Mouse (Mus musculus) lung, embryonic 16.5 days (tissue): ENCODE results near the gene Itgae. TPM values are rescaled to one million over a fixed set of nuclear protein-coding genes. Genes with fewer than 3 reads are reported as not detected.

Experiments used
- ATAC-seq: fragments of 200-750 bp; cut with Nextera tagmentation; 2 replicates; pipeline ENCODE4 v1.8.0; 2017; ENCODE audit warnings: low read depth, mild to moderate bottlenecking, moderate library complexity
- H3K27ac ChIP-seq: fragments of 300-500 bp; sonication (generic); 2 replicates; pipeline ENCODE4 v1.5.1; 2014; ENCODE audit warnings: mild to moderate bottlenecking, control low read depth, low read length
- H3K27me3 ChIP-seq: fragments of 300-500 bp; sonication (generic); 2 replicates; pipeline ENCODE4 v1.6.1; 2014; ENCODE audit warnings: low read depth, low read length, mixed read lengths; ENCODE audit not compliant: control insufficient read depth, insufficient read depth
- H3K36me3 ChIP-seq: fragments of 300-500 bp; sonication (generic); 2 replicates; pipeline ENCODE4 v1.6.1; 2014; ENCODE audit warnings: low read length; ENCODE audit not compliant: control insufficient read depth, insufficient read depth
- H3K4me1 ChIP-seq: fragments of 300-500 bp; sonication (generic); replicated peaks from 2 replicates; pipeline ENCODE4 v1.6.1; 2014; ENCODE audit warnings: low read length, mixed read lengths; ENCODE audit not compliant: control insufficient read depth, insufficient read depth
- H3K4me2 ChIP-seq: fragments of 300-500 bp; sonication (generic); 2 replicates; pipeline ENCODE4 v1.6.1; 2014; ENCODE audit warnings: low read depth, low read length, control low read depth
- H3K4me3 ChIP-seq: fragments of 300-500 bp; sonication (generic); 2 replicates; pipeline ENCODE4 v1.5.1; 2014; ENCODE audit warnings: mild to moderate bottlenecking, low read length, control low read depth
- H3K9ac ChIP-seq: fragments of 300-500 bp; sonication (generic); 2 replicates; pipeline ENCODE4 v1.6.1; 2014; ENCODE audit warnings: low read length, control low read depth
- H3K9me3 ChIP-seq: fragments of 300-500 bp; sonication (generic); 2 replicates; pipeline ENCODE4 v1.6.1; 2016; ENCODE audit warnings: low read length; ENCODE audit not compliant: control insufficient read depth
- WGBS: fragments of 180-500 bp; shearing (Covaris S2); extraction: QIAGEN DNeasy Blood & Tissue Kit; methylation state at CpG from one replicate; pipeline ENCODE4 v1.1.7; 2014; 5-methylcytosine and 5-hydroxymethylcytosine counted together
- polyA plus RNA-seq: library from polyadenylated mRNA; unstranded; fragments of >200 nt; fragmentation: Nextera tagmentation; extraction: Ambion mirVana; gene quantifications from 2 replicates; pipeline ENCODE4 v1.2.1, GENCODE M21; 2015

Itgae gene
- polyA plus RNA-seq, 1 experiment from 2014 or later, result 0.63 TPM

DNA sequence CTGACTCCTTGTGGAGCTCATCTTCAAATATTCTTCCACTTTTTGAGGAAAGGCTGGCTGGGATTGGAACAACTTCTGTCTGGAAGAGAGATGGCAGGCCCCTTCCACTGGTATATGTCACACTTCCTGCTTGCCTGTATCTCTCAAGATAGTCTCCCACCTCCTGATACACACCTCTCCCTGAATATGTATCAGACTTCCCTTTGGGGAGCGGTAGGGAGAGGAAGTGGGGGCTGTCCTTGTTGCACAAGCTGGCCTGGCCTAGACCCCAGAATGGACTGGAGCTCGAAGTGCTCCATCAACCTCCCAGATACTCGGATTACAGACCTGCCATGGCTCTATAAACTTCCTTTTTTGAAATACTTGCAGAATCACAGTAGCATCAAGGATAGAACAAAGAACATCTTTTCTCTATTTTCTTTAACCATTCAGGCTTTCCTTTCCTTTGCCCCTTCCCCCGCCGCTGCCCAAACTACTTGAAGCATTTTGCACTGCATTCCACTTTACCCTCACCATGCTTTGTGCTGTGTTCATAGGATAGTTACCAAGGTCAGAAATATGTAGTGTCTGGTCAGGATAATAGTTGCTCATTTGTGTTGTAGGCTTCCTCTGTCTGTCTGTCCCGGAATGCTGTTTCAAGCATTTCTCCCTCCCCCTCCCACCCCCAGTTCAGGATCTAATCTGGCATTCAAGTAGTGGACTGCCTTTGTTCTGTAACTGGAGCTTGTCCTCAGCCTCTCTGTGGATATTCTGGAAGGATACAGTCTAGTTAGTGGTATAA is 2.5 kb upstream of the Itgae start:
- Histone ChIP-seq H3K4me3 (no peak overlapping the region), H3K27me3 (no peaks in the 10 kb centered on the region), H3K4me1 (peaks cover 5% of the 10 kb centered on the region; the same call in 1 of the 2 replicates), H3K4me2 (no peak overlapping the region), H3K9ac (no peak overlapping the region), H3K27ac (no peak overlapping the region), H3K36me3 (no peaks in the 10 kb centered on the region), H3K9me3 (no peaks in the 10 kb centered on the region)
- WGBS, result 42% methylated on average over 6 of the region's 6 CpGs
- no peak for ATAC-seq

DNA sequence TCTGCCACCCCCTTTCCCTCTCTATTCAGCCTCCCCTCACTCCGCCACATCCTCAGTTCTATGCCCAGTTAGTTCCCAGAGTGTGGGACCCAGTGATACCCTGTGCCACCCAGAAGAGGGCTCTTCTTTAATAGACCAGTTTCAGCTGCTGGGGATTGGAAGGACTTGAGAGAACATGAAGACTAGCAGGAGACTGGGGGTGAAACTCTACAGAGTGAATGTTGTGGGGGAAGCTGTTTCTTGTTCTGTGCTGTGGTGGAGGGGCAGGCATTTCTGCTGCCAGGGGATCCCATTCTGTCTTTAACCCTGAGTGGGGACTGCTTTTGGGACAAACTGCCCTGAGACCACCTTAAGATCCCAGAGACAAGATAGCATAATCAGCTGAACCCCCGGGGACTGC is 443 bp downstream of the Itgae start:
- 87% methylated on average over 2 of the region's 2 CpGs for WGBS
- ATAC-seq, result no peak
- no peak overlapping the region for H3K9ac ChIP-seq

DNA sequence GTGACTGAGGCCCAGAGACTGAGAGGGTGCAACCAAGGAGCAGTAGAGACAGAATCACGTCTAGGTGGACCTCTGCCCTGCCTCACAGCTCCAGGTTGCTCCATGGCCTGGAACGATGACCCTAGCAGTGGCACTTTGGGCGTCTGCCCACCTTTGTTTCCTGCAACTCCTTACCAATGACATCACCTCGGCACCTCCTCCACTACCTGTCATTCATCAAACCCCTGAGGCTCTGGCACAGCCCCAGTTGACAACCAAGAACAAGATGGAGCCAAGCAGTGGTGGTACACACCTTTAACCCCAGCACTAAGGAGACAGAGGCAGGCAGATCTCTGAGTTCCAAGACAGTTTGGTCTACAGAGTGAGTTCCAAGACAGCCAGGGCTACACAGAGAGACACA is 1.7 kb downstream of the Itgae start:
- Histone ChIP-seq H3K9me3 (no peaks in the 10 kb centered on the region), H3K36me3 (no peaks in the 10 kb centered on the region), H3K4me2 (no peak overlapping the region), H3K27ac (no peak overlapping the region), H3K9ac (no peak overlapping the region), H3K4me3 (no peak overlapping the region), H3K4me1 (no peaks in the 10 kb centered on the region), H3K27me3 (no peaks in the 10 kb centered on the region)
- 62% methylated on average over 4 of the region's 4 CpGs for WGBS
- no peak for ATAC-seq

More for the DNA sequence above, 443 bp downstream of the Itgae start:
- no peaks in the 10 kb centered on the region for H3K36me3 ChIP-seq
- no peak overlapping the region for H3K27ac ChIP-seq
- no peak overlapping the region for H3K4me3 ChIP-seq
- H3K9me3 ChIP-seq, result no peaks in the 10 kb centered on the region
- H3K27me3 ChIP-seq, result no peaks in the 10 kb centered on the region
- H3K4me1 ChIP-seq, result no peaks in the 10 kb centered on the region
- no peak overlapping the region for H3K4me2 ChIP-seq

DNA sequence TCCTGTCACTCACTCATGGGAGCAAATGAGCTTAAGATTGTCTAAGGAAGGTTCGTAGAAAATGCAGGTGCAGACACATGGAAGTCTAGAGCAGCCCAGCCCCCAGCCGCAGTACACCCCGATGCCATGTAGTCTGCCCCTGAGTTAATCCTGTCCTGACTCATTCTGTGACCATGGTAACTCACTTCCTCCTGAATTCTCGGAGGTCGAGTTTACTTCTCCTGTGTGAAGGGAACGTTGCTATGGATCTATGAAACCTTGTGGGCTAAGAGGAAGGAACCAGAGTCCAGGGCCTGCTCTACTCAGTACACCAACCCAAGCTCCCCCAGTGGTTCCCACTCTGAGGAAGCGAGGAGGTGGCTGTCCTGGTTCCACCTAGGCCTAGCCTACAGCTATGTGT is 2.5 kb downstream of the Itgae start:
- Histone ChIP-seq H3K9ac (no peak overlapping the region), H3K4me1 (no peaks in the 10 kb centered on the region), H3K27ac (no peak overlapping the region), H3K4me2 (no peak overlapping the region), H3K36me3 (no peaks in the 10 kb centered on the region), H3K4me3 (no peak overlapping the region), H3K9me3 (no peaks in the 10 kb centered on the region), H3K27me3 (no peaks in the 10 kb centered on the region)
- WGBS, result 57% methylated on average over 7 of the region's 7 CpGs
- ATAC-seq, result no peak

DNA sequence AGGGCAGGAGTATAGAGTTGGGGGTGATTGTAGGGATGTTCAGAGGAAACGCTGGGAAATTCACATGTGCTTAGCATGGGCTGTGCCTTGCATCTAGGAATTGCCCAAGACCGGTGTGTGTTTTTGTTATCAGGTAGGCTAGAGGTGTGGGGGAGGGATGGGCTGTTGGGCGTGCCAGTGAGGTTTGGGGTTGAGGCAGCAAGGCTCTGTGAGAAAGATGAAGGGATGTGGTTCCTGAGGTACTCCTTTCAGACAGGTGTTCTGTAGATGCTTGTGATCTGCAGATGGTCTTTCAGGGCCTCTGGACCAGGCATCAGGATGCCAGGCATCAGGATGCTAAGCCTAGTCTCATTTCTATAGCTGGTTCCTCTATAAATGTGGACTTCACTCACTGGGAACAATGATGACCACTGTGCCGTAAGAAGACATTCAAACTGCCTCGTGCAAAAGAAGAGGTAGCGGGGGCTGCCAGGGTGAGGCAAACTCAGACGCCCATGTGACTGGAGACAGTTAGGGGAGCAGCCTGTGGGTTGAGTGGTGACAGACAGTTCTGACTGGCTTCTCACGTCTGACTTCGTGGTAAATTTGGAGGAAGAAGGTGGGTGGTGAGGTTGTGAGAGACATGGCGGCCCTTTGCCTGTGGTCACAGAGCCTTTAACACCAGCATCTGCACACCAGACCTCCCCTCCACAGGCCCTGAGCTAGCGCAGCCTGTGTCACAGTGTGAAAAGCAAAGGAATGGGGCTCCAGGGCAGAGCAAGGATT is 4.0 kb downstream of the Itgae start:
- Histone ChIP-seq H3K27me3 (no peaks in the 10 kb centered on the region), H3K9me3 (no peaks in the 10 kb centered on the region), H3K36me3 (no peaks in the 10 kb centered on the region), H3K9ac (no peak overlapping the region), H3K4me3 (no peak overlapping the region), H3K27ac (no peak overlapping the region), H3K4me1 (no peaks in the 10 kb centered on the region), H3K4me2 (no peak overlapping the region)
- 76% methylated on average over 11 of the region's 11 CpGs for WGBS
- no peak for ATAC-seq

DNA sequence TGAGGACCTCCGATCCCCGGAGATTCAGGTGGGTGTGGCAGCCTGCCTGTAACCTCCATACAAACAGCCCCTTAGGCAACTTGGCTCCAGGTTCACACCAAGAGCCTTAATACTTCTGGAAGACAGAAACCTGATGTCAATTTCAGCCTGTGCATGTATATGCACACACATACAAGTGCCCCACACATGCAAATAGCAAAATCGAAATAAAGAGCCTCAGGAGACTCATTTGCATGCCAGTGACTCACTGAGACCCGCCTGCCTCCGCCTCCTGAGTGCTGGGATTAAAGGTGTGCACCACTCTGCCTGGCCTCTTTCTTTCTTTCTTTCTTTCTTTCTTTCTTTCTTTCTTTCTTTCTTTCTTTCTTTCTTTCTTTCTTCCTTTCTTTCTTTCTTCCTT is 8.5 kb downstream of the Itgae start:
- Histone ChIP-seq H3K4me1 (no peaks in the 10 kb centered on the region), H3K4me2 (no peak overlapping the region), H3K36me3 (no peaks in the 10 kb centered on the region), H3K4me3 (no peak overlapping the region), H3K27me3 (no peaks in the 10 kb centered on the region), H3K9me3 (no peaks in the 10 kb centered on the region), H3K27ac (no peak overlapping the region), H3K9ac (no peak overlapping the region)
- 60% methylated on average over 5 of the region's 5 CpGs for WGBS
- no peak for ATAC-seq

DNA sequence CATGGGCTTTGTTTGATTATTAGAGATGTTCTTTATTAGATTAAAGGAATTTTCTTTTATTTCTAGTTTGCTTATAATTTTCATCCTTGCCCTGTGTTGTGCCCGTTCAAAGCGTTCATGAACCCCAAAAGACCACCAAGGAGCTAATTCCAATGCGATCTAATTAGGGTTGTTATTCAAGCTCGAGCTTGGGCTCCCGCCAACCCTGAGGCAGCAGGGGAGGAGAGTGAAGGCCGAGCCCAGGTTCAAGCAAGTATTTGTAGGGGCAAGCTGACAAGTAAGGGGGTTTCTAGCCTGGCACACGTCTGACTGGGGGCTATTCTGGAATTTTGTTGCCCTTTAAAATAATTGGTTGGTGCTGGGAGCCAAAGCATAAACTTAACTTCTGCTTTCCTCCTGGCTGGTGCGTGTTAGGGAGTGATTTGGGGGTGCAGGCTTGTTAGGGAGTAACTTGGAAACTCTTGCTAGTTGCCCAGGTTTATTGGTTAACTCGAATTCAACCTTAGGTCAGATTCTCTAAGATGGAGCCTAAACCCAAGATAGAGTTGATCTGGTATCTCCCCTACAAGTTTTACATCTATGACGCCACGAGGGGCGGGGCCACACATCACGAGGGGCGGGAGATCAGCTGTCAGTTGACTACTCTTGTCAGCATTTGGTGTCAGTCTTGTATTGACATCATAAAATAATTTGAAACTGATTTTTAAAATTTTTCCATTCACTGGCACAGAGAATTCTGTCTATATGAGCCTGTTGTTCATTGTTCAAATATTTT is 9.8 kb downstream of the Itgae start:
- H3K4me1 ChIP-seq, result no peaks in the 10 kb centered on the region
- H3K4me3 ChIP-seq, result no peak overlapping the region
- no peak overlapping the region for H3K27ac ChIP-seq
- no peaks in the 10 kb centered on the region for H3K9me3 ChIP-seq
- ATAC-seq, result no peak
- H3K36me3 ChIP-seq, result no peaks in the 10 kb centered on the region
- H3K27me3 ChIP-seq, result no peaks in the 10 kb centered on the region
- H3K9ac ChIP-seq, result no peak overlapping the region
- 70% methylated on average over 14 of the region's 14 CpGs for WGBS
- H3K4me2 ChIP-seq, result no peak overlapping the region

DNA sequence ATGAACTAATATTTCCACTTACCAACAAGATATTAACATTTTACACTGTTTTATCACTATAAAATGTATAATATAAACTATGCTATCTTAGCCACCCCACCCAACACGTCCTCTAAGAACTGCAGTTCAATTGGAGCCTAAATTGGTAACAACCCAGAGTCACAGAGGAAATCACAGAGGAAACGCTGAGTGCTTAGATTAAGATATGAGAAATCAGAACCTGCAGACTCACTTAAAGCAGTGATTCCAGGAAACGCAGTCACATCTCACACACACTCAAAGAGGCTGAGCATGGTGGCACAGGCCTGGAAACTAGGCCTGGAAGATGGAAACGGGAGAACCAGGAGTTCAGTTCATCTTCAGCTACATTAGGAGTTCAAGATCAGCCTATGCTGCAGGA is 10.9 kb downstream of the Itgae start:
- H3K4me2 ChIP-seq, result no peak overlapping the region
- no peak overlapping the region for H3K27ac ChIP-seq
- whole genome bisulfite sequencing, result 60% methylated on average over 4 of the region's 4 CpGs
- H3K4me3 ChIP-seq, result no peak overlapping the region
- H3K4me1 ChIP-seq, result no peaks in the 10 kb centered on the region
- H3K9me3 ChIP-seq, result no peaks in the 10 kb centered on the region
- no peak overlapping the region for H3K9ac ChIP-seq
- no peaks in the 10 kb centered on the region for H3K36me3 ChIP-seq
- ATAC-seq, result no peak
- H3K27me3 ChIP-seq, result no peaks in the 10 kb centered on the region

DNA sequence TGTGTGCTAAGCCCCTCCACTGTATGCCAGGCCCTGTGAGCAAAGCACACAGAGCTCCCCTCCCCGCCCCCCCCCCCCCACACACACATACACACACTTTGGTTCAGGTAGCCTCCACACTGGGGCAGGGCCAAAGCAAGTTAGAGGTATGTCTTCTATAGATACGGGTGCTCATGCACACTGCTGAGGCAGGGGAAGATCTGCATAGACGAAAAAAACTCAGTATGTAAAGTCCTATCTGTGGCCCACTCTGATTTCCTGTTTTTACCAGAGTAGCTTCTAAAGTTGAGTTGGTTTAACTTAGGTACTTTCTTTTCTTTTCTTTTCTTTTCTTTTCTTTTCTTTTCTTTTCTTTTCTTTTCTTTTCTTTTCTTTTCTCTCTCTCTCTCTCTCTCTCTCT is 14.9 kb downstream of the Itgae start:
- no peak overlapping the region for H3K27ac ChIP-seq
- no peak overlapping the region for H3K9ac ChIP-seq
- 54% methylated on average over 2 of the region's 3 CpGs for WGBS
- no peak for ATAC-seq
- no peaks in the 10 kb centered on the region for H3K4me1 ChIP-seq
- no peak overlapping the region for H3K4me2 ChIP-seq
- H3K36me3 ChIP-seq, result no peaks in the 10 kb centered on the region
- H3K4me3 ChIP-seq, result no peak overlapping the region
- H3K9me3 ChIP-seq, result no peaks in the 10 kb centered on the region
- no peaks in the 10 kb centered on the region for H3K27me3 ChIP-seq
